Mouse (Mus musculus) neural tube, embryonic 14.5 days (tissue): ENCODE results near the gene Hsd17b2. TPM values are rescaled to one million over a fixed set of nuclear protein-coding genes. Genes with fewer than 3 reads are reported as not detected.
A peak's percentile ranks its signal among the peaks of the same experiment; 100 is the strongest.

ENCODE experiments used
- ATAC-seq: fragments of 200-750 bp; cut with Nextera tagmentation; 2 replicates; pipeline ENCODE4 v1.8.0; 2017; ENCODE audit warnings: low read depth, mild to moderate bottlenecking, moderate TSS enrichment, moderate library complexity
- H3K27ac ChIP-seq: fragments of 300-500 bp; sonication (generic); 2 replicates; pipeline ENCODE4 v1.5.1; 2014; ENCODE audit warnings: low read depth, mild to moderate bottlenecking, control low read depth, low read length, moderate library complexity, mixed read lengths
- H3K27me3 ChIP-seq: fragments of 300-500 bp; sonication (generic); 2 replicates; pipeline ENCODE4 v1.6.1; 2014; ENCODE audit warnings: low read length; ENCODE audit not compliant: control insufficient read depth, insufficient read depth
- H3K36me3 ChIP-seq: fragments of 300-500 bp; sonication (generic); 2 replicates; pipeline ENCODE4 v1.6.1; 2014; ENCODE audit warnings: low read length, mixed read lengths; ENCODE audit not compliant: control insufficient read depth, insufficient read depth
- H3K4me1 ChIP-seq: fragments of 300-500 bp; sonication (generic); 2 replicates; pipeline ENCODE4 v1.6.1; 2014; ENCODE audit warnings: low read length; ENCODE audit not compliant: control insufficient read depth, insufficient read depth
- H3K4me2 ChIP-seq: fragments of 300-500 bp; sonication (generic); 2 replicates; pipeline ENCODE4 v1.6.1; 2014; ENCODE audit warnings: mild to moderate bottlenecking, low read depth, low read length, control low read depth
- H3K4me3 ChIP-seq: fragments of 300-500 bp; sonication (generic); 2 replicates; pipeline ENCODE4 v1.5.1; 2014; ENCODE audit warnings: low read depth, low read length, control low read depth, mixed read lengths
- H3K9ac ChIP-seq: fragments of 300-500 bp; sonication (generic); replicated peaks from 2 replicates; pipeline ENCODE4 v1.6.1; 2014; ENCODE audit warnings: low read depth, mild to moderate bottlenecking, control low read depth, low read length, mixed read lengths
- H3K9me3 ChIP-seq: fragments of 300-500 bp; sonication (generic); 2 replicates; pipeline ENCODE4 v1.6.1; 2016; ENCODE audit warnings: low read length; ENCODE audit not compliant: control insufficient read depth
- WGBS: fragments of 180-500 bp; shearing (Covaris S2); extraction: QIAGEN DNeasy Blood & Tissue Kit; methylation state at CpG from one replicate; pipeline ENCODE4 v1.1.7; 2014; 5-methylcytosine and 5-hydroxymethylcytosine counted together
- polyA plus RNA-seq: library from polyadenylated mRNA; unstranded; fragments of >200 nt; fragmentation: Nextera tagmentation; extraction: Ambion mirVana; gene quantifications from 2 replicates; pipeline ENCODE4 v1.2.1, GENCODE M21; 2014

The Hsd17b2 gene
- polyA plus RNA-seq, 1 experiment from 2014 or later: 0.36 TPM

DNA sequence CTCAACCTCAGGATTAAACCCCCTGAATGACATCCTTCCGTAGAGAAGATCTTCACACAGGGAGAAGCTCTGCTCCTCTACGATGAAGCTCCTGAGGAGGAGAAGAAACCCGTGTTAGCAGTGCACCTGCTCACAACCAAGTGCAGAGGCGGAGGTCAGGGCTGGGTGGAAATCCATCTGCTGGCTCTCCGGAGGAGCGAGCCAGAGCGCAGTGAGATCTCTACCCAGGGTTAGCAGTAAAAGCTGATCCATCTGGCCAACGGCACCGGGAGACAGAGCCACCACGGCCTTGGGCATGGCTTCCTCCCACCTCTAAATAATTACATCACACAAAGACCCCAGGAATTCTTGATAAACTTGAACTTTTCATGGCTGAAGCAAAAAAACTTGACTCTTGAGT, 92.9 kb downstream of the Hsd17b2 start:
- ATAC-seq: no peak
- Histone ChIP-seq H3K9ac (no peak overlapping the region), H3K9me3 (no peaks in the 10 kb centered on the region), H3K36me3 (peaks cover 14% of the 10 kb centered on the region; the same call in 1 of the 2 replicates), H3K4me3 (no peak overlapping the region), H3K27ac (no peak overlapping the region; the same call in 1 of the 2 replicates), H3K4me1 (peaks cover 4% of the 10 kb centered on the region; the same call in 1 of the 2 replicates), H3K4me2 (no peak overlapping the region), H3K27me3 (no peaks in the 10 kb centered on the region)
- WGBS: 71% methylated on average over 10 of the region's 10 CpGs

- WGBS: 94% methylated on average over 15 of the region's 15 CpGs
- no peak for ATAC-seq
- no peak overlapping the region for H3K9ac ChIP-seq
These were observed 94.8 kb downstream of the Hsd17b2 start for GRCm38 (mm10) chr8:117796464-117796863.

GRCm38 (mm10) chr8:117798066-117798465, 96.4 kb downstream of the Hsd17b2 start:
- no peaks in the 10 kb centered on the region for H3K27me3 ChIP-seq
- H3K36me3 ChIP-seq: peaks cover 4% of the 10 kb centered on the region; the same call in 1 of the 2 replicates
- ATAC-seq: no peak
- no peak overlapping the region for H3K27ac ChIP-seq
- no peak overlapping the region for H3K4me2 ChIP-seq
- no peak overlapping the region for H3K4me3 ChIP-seq
- H3K4me1 ChIP-seq: peaks cover 11% of the 10 kb centered on the region; the same call in 1 of the 2 replicates
- H3K9ac ChIP-seq: no peak overlapping the region
- no peaks in the 10 kb centered on the region for H3K9me3 ChIP-seq
- 98% methylated on average over 2 of the region's 2 CpGs for WGBS

More at GRCm38 (mm10) chr8:117796464-117796863, 94.8 kb downstream of the Hsd17b2 start:
- H3K4me2 ChIP-seq: no peak overlapping the region
- peaks cover 4% of the 10 kb centered on the region; the same call in 1 of the 2 replicates for H3K4me1 ChIP-seq
- no peak overlapping the region for H3K4me3 ChIP-seq
- no peaks in the 10 kb centered on the region for H3K9me3 ChIP-seq
- H3K27me3 ChIP-seq: no peaks in the 10 kb centered on the region
- H3K36me3 ChIP-seq: peaks cover 4% of the 10 kb centered on the region; the same call in 1 of the 2 replicates
- no peak overlapping the region for H3K27ac ChIP-seq

DNA sequence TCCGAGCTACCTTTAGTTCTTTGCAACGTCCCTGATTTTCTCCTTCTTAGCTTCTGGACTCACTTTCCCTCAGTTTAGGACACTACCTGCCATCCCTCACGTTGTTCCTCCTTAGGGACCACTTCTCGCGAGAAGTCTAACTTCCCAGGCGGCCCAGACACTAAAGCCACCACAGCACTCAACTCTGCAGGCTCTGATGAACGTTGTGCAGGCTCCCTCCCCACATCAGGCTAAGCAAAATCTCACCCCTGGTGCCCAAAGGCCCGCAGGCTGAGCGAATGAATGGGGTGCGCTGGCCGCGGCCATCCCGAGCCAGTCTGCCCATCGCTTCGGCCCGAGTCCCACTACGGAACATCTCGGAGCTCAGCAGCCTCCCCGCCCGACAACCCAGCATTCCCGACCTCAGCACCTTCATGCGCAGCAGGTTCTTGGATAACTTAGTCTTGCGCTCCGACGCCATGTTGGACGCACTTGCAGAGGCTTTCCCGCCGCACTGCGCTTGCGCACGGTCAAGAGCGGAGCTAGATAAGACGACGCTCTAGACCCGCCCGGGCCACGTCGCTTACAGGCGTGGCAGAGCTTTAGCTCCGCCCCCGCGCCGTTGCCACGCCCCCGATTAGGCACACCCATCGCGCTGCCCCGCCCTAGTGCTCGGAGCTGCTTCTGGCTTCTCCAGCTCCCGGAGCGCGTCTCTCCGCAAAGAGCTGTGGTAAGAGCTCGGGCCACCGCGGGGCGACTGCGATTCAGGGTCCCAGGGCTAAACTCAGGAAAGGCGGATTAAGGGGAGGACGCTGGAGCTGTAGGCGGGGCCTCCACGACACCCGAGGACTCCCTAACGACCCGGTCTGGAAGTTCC, 100.0 kb downstream of the Hsd17b2 start, which contains the start of gene Mphosph6:
TSS of gene Mphosph6 (minus strand) at position 501 of the 856 bp plus-strand sequence.
- peak within 1 kb of the TSS; percentile 79 for H3K4me2 ChIP-seq
- WGBS: under 1% methylated on average over 65 of the region's 65 CpGs
- H3K9ac ChIP-seq: peak within 1 kb of the TSS; percentile 77
- peaks cover 6% of the 10 kb centered on the region; the same call in 1 of the 2 replicates for H3K4me1 ChIP-seq
- H3K27me3 ChIP-seq: no peaks in the 10 kb centered on the region
- peak; percentile 99 for ATAC-seq
- peak within 1 kb of the TSS; percentile 73 for H3K4me3 ChIP-seq
- peak within 1 kb of the TSS; percentile 73 for H3K27ac ChIP-seq
- no peaks in the 10 kb centered on the region for H3K9me3 ChIP-seq
- H3K36me3 ChIP-seq: no peaks in the 10 kb centered on the region; the same call in 1 of the 2 replicates

DNA sequence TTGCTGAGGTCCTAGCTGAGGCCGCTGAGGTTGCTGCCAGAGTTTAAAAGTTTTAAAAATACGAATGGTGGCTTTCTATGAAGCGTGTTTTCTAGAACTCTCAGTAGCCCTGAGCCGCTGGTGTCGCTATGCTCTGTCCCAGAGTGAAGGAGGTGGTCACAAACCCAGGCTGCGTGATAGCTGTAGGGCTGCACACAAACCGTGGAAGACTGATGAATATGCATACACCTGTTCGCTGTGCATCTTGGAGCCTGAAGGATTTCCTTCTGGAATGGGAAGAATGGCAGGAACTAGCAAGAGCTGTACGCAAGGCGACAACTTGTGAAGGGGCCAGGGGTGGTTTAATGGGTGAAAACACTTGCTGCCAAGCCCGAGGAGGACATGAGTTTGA, 100.6 kb downstream of the Hsd17b2 start:
- peak overlapping the region; percentile 79 for H3K4me2 ChIP-seq
- no peaks in the 10 kb centered on the region for H3K9me3 ChIP-seq
- peak overlapping the region; percentile 48; the same call in 1 of the 2 replicates for H3K27ac ChIP-seq
- peaks cover 6% of the 10 kb centered on the region; the same call in 1 of the 2 replicates for H3K4me1 ChIP-seq
- no peaks in the 10 kb centered on the region for H3K27me3 ChIP-seq
- H3K9ac ChIP-seq: peak overlapping the region; percentile 77
- WGBS: 3% methylated on average over 11 of the region's 11 CpGs
- peak overlapping the region; percentile 73 for H3K4me3 ChIP-seq
- H3K36me3 ChIP-seq: no peaks in the 10 kb centered on the region; the same call in 1 of the 2 replicates
- ATAC-seq: peak; percentile 74

DNA sequence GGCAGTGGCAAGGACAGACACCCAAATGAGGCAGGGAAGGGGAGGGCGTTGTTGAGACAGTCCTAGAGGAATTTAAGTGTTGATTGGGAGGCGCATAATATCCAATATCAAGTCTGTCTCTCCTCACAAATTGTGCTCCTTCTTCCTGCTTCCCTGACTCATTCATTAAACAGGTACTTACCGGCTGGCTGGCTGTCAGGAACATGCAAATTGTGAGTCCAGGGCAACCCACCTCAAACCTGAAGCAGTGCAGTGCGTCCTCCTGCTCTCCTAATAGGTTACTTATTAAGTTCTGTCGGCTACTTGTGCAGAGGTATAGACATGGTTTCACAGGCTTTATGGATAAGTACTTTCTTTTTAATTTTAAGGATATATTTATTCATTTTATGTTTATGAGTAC, 103.7 kb downstream of the Hsd17b2 start:
- Histone ChIP-seq H3K4me2 (no peak overlapping the region), H3K9ac (no peak overlapping the region), H3K36me3 (no peaks in the 10 kb centered on the region), H3K9me3 (no peaks in the 10 kb centered on the region), H3K27me3 (no peaks in the 10 kb centered on the region), H3K4me1 (peaks cover 6% of the 10 kb centered on the region; the same call in 1 of the 2 replicates), H3K27ac (no peak overlapping the region), H3K4me3 (no peak overlapping the region)
- 68% methylated on average over 5 of the region's 5 CpGs for WGBS
- ATAC-seq: no peak

Other genes starting within 250 kb of the Hsd17b2 start
- 0.50 and 0.93 TPM in 2 replicates for gene Plcg2, start 203.6 kb upstream of the Hsd17b2 start, polyA plus RNA-seq
- gene Sdr42e1, start 28.2 kb upstream of the Hsd17b2 start, polyA plus RNA-seq: 1.1 and 1.5 TPM in 2 replicates
- gene Mphosph6, start 100.0 kb downstream of the Hsd17b2 start, polyA plus RNA-seq: 33.3 and 36.7 TPM in 2 replicates